Comparison of ENCODE assay signal across 21 mouse cellular contexts in genomic region chr6:106946227-106946927, GRCm38 (mm10).
DNase-seq lines count a peak whose midpoint lies in the region; ATAC-seq and TF ChIP-seq lines count a peak whose summit lies in the region.
"Had no signal": no experiment of that assay in that cellular context is flagged by ENCODE, and none has a peak within 500 bp of the region (broad histone marks: within the 10 kb centered on the region; RNA-seq: fewer than 3 reads in every experiment).

No protein-coding gene starts in this region.

- no peaks in the 10 kb centered on the region for H3K4me1 ChIP-seq in intestine, embryonic 14.5 days (replicated peaks; ENCODE audit: control insufficient read depth, insufficient read depth, low read length)
- no peaks in the 10 kb centered on the region for H3K4me1 ChIP-seq in intestine, postnatal 0 days (replicated peaks; ENCODE audit: control insufficient read depth, insufficient read depth, low read length)
- no peaks in the 10 kb centered on the region for H3K4me1 ChIP-seq in embryonic facial prominence, embryonic 14.5 days (ENCODE audit: control insufficient read depth, insufficient read depth, low read length)
- no peaks in the 10 kb centered on the region for H3K4me1 ChIP-seq in stomach, embryonic 14.5 days (ENCODE audit: control insufficient read depth, insufficient read depth, low read length)
- H3K4me1 ChIP-seq: hindbrain, embryonic 13.5 days; lung, embryonic 15.5 days; midbrain, embryonic 10.5 days; midbrain, embryonic 15.5 days had no signal

- H3K4me2 ChIP-seq in intestine, embryonic 14.5 days (ENCODE audit: low read length), result no peak overlapping the region
- H3K4me2 ChIP-seq in intestine, postnatal 0 days (replicated peaks; ENCODE audit: low read depth), result no peak overlapping the region
- no peak overlapping the region for H3K4me2 ChIP-seq in embryonic facial prominence, embryonic 14.5 days (ENCODE audit: low read depth, low read length)
- no peak overlapping the region for H3K4me2 ChIP-seq in stomach, embryonic 14.5 days (replicated peaks; ENCODE audit: low read depth, low read length)
- H3K4me2 ChIP-seq: hindbrain, embryonic 13.5 days; lung, embryonic 15.5 days; midbrain, embryonic 15.5 days had no signal

- H3K36me3 ChIP-seq in intestine, embryonic 14.5 days (ENCODE audit: control insufficient read depth, insufficient read depth, low read length), result no peaks in the 10 kb centered on the region
- no peaks in the 10 kb centered on the region for H3K36me3 ChIP-seq in intestine, postnatal 0 days (ENCODE audit: control insufficient read depth, insufficient read depth)
- H3K36me3 ChIP-seq in embryonic facial prominence, embryonic 14.5 days (ENCODE audit: control insufficient read depth, insufficient read depth, low read length), result no peaks in the 10 kb centered on the region
- no peaks in the 10 kb centered on the region for H3K36me3 ChIP-seq in stomach, embryonic 14.5 days (ENCODE audit: control insufficient read depth, insufficient read depth, low read length)
- H3K36me3 ChIP-seq: hindbrain, embryonic 13.5 days; lung, embryonic 15.5 days; midbrain, embryonic 10.5 days; midbrain, embryonic 15.5 days had no signal

- no peaks in the 10 kb centered on the region for H3K27me3 ChIP-seq in intestine, embryonic 14.5 days (replicated peaks; ENCODE audit: control insufficient read depth, insufficient read depth, low read length)
- H3K27me3 ChIP-seq in intestine, postnatal 0 days (replicated peaks; ENCODE audit: control insufficient read depth, insufficient read depth, low read length), result no peaks in the 10 kb centered on the region
- H3K27me3 ChIP-seq in embryonic facial prominence, embryonic 14.5 days (replicated peaks; ENCODE audit: control insufficient read depth, insufficient read depth, low read length), result no peaks in the 10 kb centered on the region
- no peaks in the 10 kb centered on the region for H3K27me3 ChIP-seq in stomach, embryonic 14.5 days (ENCODE audit: control insufficient read depth, insufficient read depth, low read length)
- H3K27me3 ChIP-seq: hindbrain, embryonic 13.5 days; lung, embryonic 15.5 days; midbrain, embryonic 15.5 days had no signal

- no peak for TF ChIP-seq CTCF in intestine, postnatal 0 days (IDR thresholded peaks at IDR 0.05; ENCODE audit: low read depth)
- no peak for TF ChIP-seq CTCF in brain, embryonic 14.5 days (IDR thresholded peaks at IDR 0.05; ENCODE audit: borderline replicate concordance, extremely low read depth, insufficient read depth, insufficient read length)

- TF ChIP-seq POLR2A in brain, embryonic 14.5 days (IDR thresholded peaks at IDR 0.05; ENCODE audit: borderline replicate concordance, extremely low read depth, insufficient read depth, insufficient read length, poor library complexity, severe bottlenecking), result no peak

- WGBS in intestine, embryonic 14.5 days, result 64% methylated on average over 3 of the region's 3 CpGs
- WGBS in intestine, postnatal 0 days, result 38% methylated on average over 3 of the region's 3 CpGs
- 62% methylated on average over 3 of the region's 3 CpGs for WGBS in embryonic facial prominence, embryonic 14.5 days
- WGBS in stomach, embryonic 14.5 days, result 47% methylated on average over 3 of the region's 3 CpGs

- H3K4me3 ChIP-seq in intestine, embryonic 14.5 days (ENCODE audit: low read depth, low read length), result no peak overlapping the region
- no peak overlapping the region for H3K4me3 ChIP-seq in intestine, postnatal 0 days (ENCODE audit: low read depth, low read length)
- no peak overlapping the region for H3K4me3 ChIP-seq in embryonic facial prominence, embryonic 14.5 days (ENCODE audit: low read depth, low read length)
- no peak overlapping the region for H3K4me3 ChIP-seq in stomach, embryonic 14.5 days (ENCODE audit: low read depth, low read length)
- H3K4me3 ChIP-seq: hindbrain, embryonic 13.5 days; lung, embryonic 15.5 days; midbrain, embryonic 10.5 days; midbrain, embryonic 15.5 days had no signal

- peak; percentile 85 for ATAC-seq in intestine, embryonic 14.5 days (replicated peaks; ENCODE audit: low FRiP score, low TSS enrichment, low read depth)
- ATAC-seq in intestine, postnatal 0 days, result no peak
- ATAC-seq in embryonic facial prominence, embryonic 14.5 days (ENCODE audit: low read depth), result peak; percentile 22; the same call in 1 of the 2 replicates
- peak; percentile 78 for ATAC-seq in stomach, embryonic 14.5 days (ENCODE audit: insufficient number of reproducible peaks, insufficient read depth, low FRiP score, low read depth)
- ATAC-seq: forebrain, embryonic 16.5 days; midbrain, embryonic 15.5 days had no signal

- H3K27ac ChIP-seq in intestine, embryonic 14.5 days (ENCODE audit: low read depth), result no peak overlapping the region
- H3K27ac ChIP-seq in intestine, postnatal 0 days (ENCODE audit: low read depth, low read length), result no peak overlapping the region
- no peak overlapping the region for H3K27ac ChIP-seq in embryonic facial prominence, embryonic 14.5 days (replicated peaks; ENCODE audit: low read depth, low read length)
- no peak overlapping the region for H3K27ac ChIP-seq in stomach, embryonic 14.5 days (ENCODE audit: low read length)
- H3K27ac ChIP-seq: hindbrain, embryonic 13.5 days; kidney, postnatal 0 days; lung, embryonic 15.5 days; midbrain, embryonic 10.5 days; midbrain, embryonic 15.5 days had no signal

- H3K9me3 ChIP-seq in intestine, embryonic 14.5 days (ENCODE audit: control insufficient read depth, low read length), result no peaks in the 10 kb centered on the region
- H3K9me3 ChIP-seq in intestine, postnatal 0 days (ENCODE audit: control insufficient read depth), result no peaks in the 10 kb centered on the region
- no peaks in the 10 kb centered on the region for H3K9me3 ChIP-seq in embryonic facial prominence, embryonic 14.5 days (ENCODE audit: control insufficient read depth, low read length)
- no peaks in the 10 kb centered on the region for H3K9me3 ChIP-seq in stomach, embryonic 14.5 days (ENCODE audit: control insufficient read depth, low read depth, low read length)
- H3K9me3 ChIP-seq: hindbrain, embryonic 13.5 days; lung, embryonic 15.5 days; midbrain, embryonic 10.5 days; midbrain, embryonic 15.5 days had no signal

- no peak overlapping the region for H3K9ac ChIP-seq in intestine, embryonic 14.5 days (ENCODE audit: low read length)
- no peak overlapping the region for H3K9ac ChIP-seq in intestine, postnatal 0 days (ENCODE audit: low read depth, low read length)
- no peak overlapping the region for H3K9ac ChIP-seq in embryonic facial prominence, embryonic 14.5 days (ENCODE audit: low read depth, low read length)
- no peak overlapping the region for H3K9ac ChIP-seq in stomach, embryonic 14.5 days (replicated peaks; ENCODE audit: low read depth, low read length)
- H3K9ac ChIP-seq: hindbrain, embryonic 13.5 days; lung, embryonic 15.5 days; midbrain, embryonic 15.5 days had no signal

- no peak for DNase-seq in intestine, embryonic 14.5 days (ENCODE audit: low spot score)
- peak; percentile 12 for DNase-seq in brain, embryonic 14.5 days (ENCODE audit: low read depth)
- peak; percentile 13 for DNase-seq in embryonic facial prominence, embryonic 14.5 days (ENCODE audit: low spot score)
- DNase-seq in frontal cortex, postnatal 36 days (ENCODE audit: low spot score in 2 of 2), result no peak
- DNase-seq in layer of hippocampus, adult 8-10 months (ENCODE audit: low spot score in 2 of 2), result no peak
- DNase-seq: adrenal gland, postnatal 25 days; B cell, adult 2 months; cerebellum, adult 18-20 months; cerebellum, postnatal 10 days; heart, postnatal 14 days; kidney, adult 8-10 months; liver; spleen, adult 18-20 months had no signal

Comparison
In these comparisons a context has a peak if more than half of its experiments do, and no peak if none do; other contexts are left out.
1. DNase-seq: peak in brain, embryonic 14.5 days (single experiment) and embryonic facial prominence, embryonic 14.5 days (single experiment); none in intestine, embryonic 14.5 days (single experiment), frontal cortex, postnatal 36 days (0 of 2) and layer of hippocampus, adult 8-10 months (0 of 2).